9 mouse cellular contexts compared by ENCODE assay signal in the genomic region with DNA sequence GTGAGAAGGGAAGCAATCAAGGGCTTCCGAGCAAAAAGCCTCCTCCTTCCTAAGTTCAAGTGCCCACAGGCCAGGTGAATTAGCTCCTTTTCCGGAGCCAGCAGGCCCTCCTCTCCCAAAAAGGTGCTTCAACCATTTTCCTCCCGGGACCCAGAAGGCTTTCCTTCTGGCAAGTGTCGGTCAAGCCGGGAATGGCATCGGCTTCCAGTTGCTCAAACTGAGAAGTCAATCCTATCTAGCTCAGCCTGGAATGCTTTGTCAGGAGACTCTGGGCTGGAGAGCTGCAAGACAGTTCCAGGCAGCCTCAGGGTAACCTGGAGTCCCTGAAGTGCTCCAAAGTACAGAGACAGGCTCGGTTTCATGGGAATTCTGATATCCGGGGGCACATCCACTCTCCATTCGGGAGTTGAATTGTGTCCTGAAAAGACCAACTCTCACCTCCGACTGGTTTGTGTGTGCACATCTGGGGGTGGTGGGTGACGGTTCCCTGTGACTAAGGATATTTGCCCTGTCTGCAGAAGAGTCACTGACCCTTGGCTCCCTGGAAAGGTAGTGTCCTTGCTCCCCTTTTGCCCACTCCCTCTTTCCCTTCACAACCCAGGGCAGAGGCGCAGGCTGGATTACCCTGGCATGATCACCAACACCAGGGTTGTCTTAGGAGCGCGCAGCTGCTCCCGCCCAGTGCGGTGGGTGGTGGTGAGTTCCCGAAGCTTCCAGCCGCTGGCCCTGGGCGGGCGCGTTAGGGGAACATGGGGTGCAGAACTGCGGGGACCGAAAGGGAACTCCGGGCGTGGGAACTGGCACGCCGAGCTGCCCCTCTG. TPM values are rescaled to one million over a fixed set of nuclear protein-coding genes. Genes with fewer than 3 reads are reported as not detected.
DNase-seq lines count a peak whose midpoint lies in the region; ATAC-seq and TF ChIP-seq lines count a peak whose summit lies in the region.
"Had no signal": no experiment of that assay in that cellular context is flagged by ENCODE, and none has a peak within 500 bp of the region (broad histone marks: within the 10 kb centered on the region; RNA-seq: fewer than 3 reads in every experiment).

No protein-coding gene starts in this region.

- peak overlapping the region; percentile 35 to 53; a peak in 3 of 4 replicates for H3K4me3 ChIP-seq in ES-E14 (ENCODE audit: insufficient read depth in 1 of 2, low read depth in 1 of 2, low read length in 2 of 2, poor library complexity in 1 of 2, severe bottlenecking in 1 of 2)
- H3K4me3 ChIP-seq in forebrain, embryonic 14.5 days (ENCODE audit: low read depth, low read length): peak overlapping the region; percentile 52
- peak overlapping the region; percentile 69 for H3K4me3 ChIP-seq in kidney, embryonic 16.5 days (ENCODE audit: low read length)
- peak overlapping the region; percentile 53 for H3K4me3 ChIP-seq in lung, postnatal 0 days (ENCODE audit: low read depth, low read length)
- H3K4me3 ChIP-seq in stomach, embryonic 14.5 days (ENCODE audit: low read depth, low read length): peak overlapping the region; percentile 49
- no peak overlapping the region for H3K4me3 ChIP-seq in thymus, adult 2 months (ENCODE audit: control insufficient read depth, insufficient read depth, low read length)

- H3K9me3 ChIP-seq in ES-E14 (ENCODE audit: control insufficient read depth, insufficient read depth, low read depth, low read length): no peaks in the 10 kb centered on the region
- no peaks in the 10 kb centered on the region for H3K9me3 ChIP-seq in forebrain, embryonic 14.5 days (replicated peaks; ENCODE audit: control insufficient read depth, low read length)
- no peaks in the 10 kb centered on the region for H3K9me3 ChIP-seq in kidney, embryonic 16.5 days (ENCODE audit: low read length)
- no peaks in the 10 kb centered on the region for H3K9me3 ChIP-seq in lung, postnatal 0 days (ENCODE audit: low read length)
- no peaks in the 10 kb centered on the region for H3K9me3 ChIP-seq in stomach, embryonic 14.5 days (ENCODE audit: control insufficient read depth, low read depth, low read length)

- in situ Hi-C loops in ES-E14 (cut with MboI; ENCODE audit: low sequenced_read_pairs in 2 of 2, unreplicated experiment in 2 of 2): no loop called here

- TF ChIP-seq CTCF in lung, postnatal 0 days (IDR thresholded peaks at IDR 0.05): no peak
- TF ChIP-seq CTCF in thymus, adult 2 months (IDR thresholded peaks at IDR 0.05; ENCODE audit: borderline replicate concordance, control insufficient read depth, extremely low read depth, insufficient read depth, low read length, poor library complexity): no peak

- ATAC-seq in cerebellum, adult (ENCODE audit: insufficient number of reproducible peaks, low FRiP score, low TSS enrichment): no peak
- ATAC-seq in forebrain, embryonic 14.5 days: no peak
- ATAC-seq in kidney, embryonic 16.5 days (ENCODE audit: low FRiP score, low TSS enrichment): 0 out of 2 replicates have a peak, but pooled peaks have one; percentile 5
- no peak for ATAC-seq in lung, postnatal 0 days
- ATAC-seq in stomach, embryonic 14.5 days (ENCODE audit: insufficient number of reproducible peaks, insufficient read depth, low FRiP score, low read depth): no peak

- H3K4me1 ChIP-seq in ES-E14 (ENCODE audit: control insufficient read depth in 2 of 2, insufficient read depth in 2 of 2, low read length in 2 of 2, poor library complexity in 1 of 2): peaks cover 0 to 7% of the 10 kb centered on the region in 2 experiments; a peak in 1 of 4 replicates
- H3K4me1 ChIP-seq in forebrain, embryonic 14.5 days (ENCODE audit: control insufficient read depth, insufficient read depth, low read length): peaks cover 8% of the 10 kb centered on the region
- H3K4me1 ChIP-seq in kidney, embryonic 16.5 days (ENCODE audit: insufficient read depth, low read length): peaks cover 27% of the 10 kb centered on the region
- peaks cover 14% of the 10 kb centered on the region; the same call in 1 of the 2 replicates for H3K4me1 ChIP-seq in lung, postnatal 0 days (ENCODE audit: insufficient read depth, low read depth, low read length)
- H3K4me1 ChIP-seq in stomach, embryonic 14.5 days (ENCODE audit: control insufficient read depth, insufficient read depth, low read length): peaks cover 5% of the 10 kb centered on the region; the same call in 1 of the 2 replicates
- H3K4me1 ChIP-seq in thymus, adult 2 months (replicated peaks; ENCODE audit: control insufficient read depth, insufficient read depth, low read length): no peaks in the 10 kb centered on the region

- no peaks in the 10 kb centered on the region for H3K36me3 ChIP-seq in ES-E14 (ENCODE audit: control insufficient read depth, insufficient read depth, low read length, poor library complexity, severe bottlenecking)
- H3K36me3 ChIP-seq in forebrain, embryonic 14.5 days (ENCODE audit: control insufficient read depth, insufficient read depth, low read length): no peaks in the 10 kb centered on the region
- no peaks in the 10 kb centered on the region for H3K36me3 ChIP-seq in kidney, embryonic 16.5 days (ENCODE audit: insufficient read depth, low read length)
- H3K36me3 ChIP-seq in lung, postnatal 0 days (ENCODE audit: insufficient read depth, low read length): no peaks in the 10 kb centered on the region
- H3K36me3 ChIP-seq in stomach, embryonic 14.5 days (ENCODE audit: control insufficient read depth, insufficient read depth, low read length): no peaks in the 10 kb centered on the region
- no peaks in the 10 kb centered on the region for H3K36me3 ChIP-seq in thymus, adult 2 months (ENCODE audit: control insufficient read depth, insufficient read depth, low read length)

- peak overlapping the region; percentile 94 for H3K4me2 ChIP-seq in forebrain, embryonic 14.5 days (ENCODE audit: low read length)
- H3K4me2 ChIP-seq in kidney, embryonic 16.5 days (replicated peaks; ENCODE audit: low read depth, low read length): peak overlapping the region; percentile 91
- H3K4me2 ChIP-seq in lung, postnatal 0 days (replicated peaks; ENCODE audit: low read depth, low read length): peak overlapping the region; percentile 79
- H3K4me2 ChIP-seq in stomach, embryonic 14.5 days (replicated peaks; ENCODE audit: low read depth, low read length): peak overlapping the region; percentile 67

- no peak overlapping the region for H3K27ac ChIP-seq in ES-E14 (ENCODE audit: insufficient read depth, low read depth, low read length, poor library complexity, severe bottlenecking)
- H3K27ac ChIP-seq in forebrain, embryonic 14.5 days (ENCODE audit: low read depth, low read length): peak overlapping the region; percentile 5; the same call in 1 of the 2 replicates
- H3K27ac ChIP-seq in kidney, embryonic 16.5 days (ENCODE audit: low read length): no peak overlapping the region
- H3K27ac ChIP-seq in lung, postnatal 0 days (ENCODE audit: low read length): no peak overlapping the region
- no peak overlapping the region for H3K27ac ChIP-seq in stomach, embryonic 14.5 days (ENCODE audit: low read length)
- H3K27ac ChIP-seq in thymus, adult 2 months (ENCODE audit: control insufficient read depth, insufficient read depth, low read length): no peak overlapping the region

- 15% methylated on average over 27 of the region's 27 CpGs for WGBS in forebrain, embryonic 14.5 days
- 10% methylated on average over 27 of the region's 27 CpGs for WGBS in kidney, embryonic 16.5 days
- WGBS in lung, postnatal 0 days: 10% methylated on average over 27 of the region's 27 CpGs
- WGBS in stomach, embryonic 14.5 days: 14% methylated on average over 27 of the region's 27 CpGs
- WGBS in thymus, adult 2 months: 17% methylated on average over 27 of the region's 27 CpGs

- no peaks in the 10 kb centered on the region for H3K27me3 ChIP-seq in forebrain, embryonic 14.5 days (replicated peaks; ENCODE audit: control insufficient read depth, insufficient read depth, low read length)
- H3K27me3 ChIP-seq in kidney, embryonic 16.5 days (ENCODE audit: insufficient read depth, low read length): peaks cover 28% of the 10 kb centered on the region
- H3K27me3 ChIP-seq in lung, postnatal 0 days (replicated peaks; ENCODE audit: insufficient read depth, low read length): peaks cover 18% of the 10 kb centered on the region; the same call in 1 of the 2 replicates
- H3K27me3 ChIP-seq in stomach, embryonic 14.5 days (ENCODE audit: control insufficient read depth, insufficient read depth, low read length): peaks cover 9% of the 10 kb centered on the region; the same call in 1 of the 2 replicates
- no peaks in the 10 kb centered on the region for H3K27me3 ChIP-seq in thymus, adult 2 months (ENCODE audit: control insufficient read depth, insufficient read depth, low read length)

- peak; percentile 28 to 30 for DNase-seq in cerebellum, postnatal 10 days
- DNase-seq in ES-E14 (ENCODE audit: low read depth, low spot score): peak; percentile 1
- peak; percentile 11 for DNase-seq in forebrain, embryonic 14.5 days (ENCODE audit: low spot score)
- DNase-seq in lung, postnatal 0 days (ENCODE audit: low spot score): no peak
- no peak for DNase-seq in thymus, adult 2 months

- no peak for TF ChIP-seq EP300 in lung, postnatal 0 days (IDR thresholded peaks at IDR 0.05)

- no peak overlapping the region for H3K9ac ChIP-seq in ES-E14 (ENCODE audit: insufficient read depth, low read depth, low read length, poor library complexity, severe bottlenecking)
- H3K9ac ChIP-seq in forebrain, embryonic 14.5 days (ENCODE audit: low read length): peak overlapping the region; percentile 70
- peak overlapping the region; percentile 59 for H3K9ac ChIP-seq in kidney, embryonic 16.5 days (replicated peaks; ENCODE audit: low read length)
- no peak overlapping the region for H3K9ac ChIP-seq in lung, postnatal 0 days (replicated peaks; ENCODE audit: low read depth)
- peak overlapping the region; percentile 26 for H3K9ac ChIP-seq in stomach, embryonic 14.5 days (replicated peaks; ENCODE audit: low read depth, low read length)

- no peak for TF ChIP-seq POLR2A in thymus, adult 2 months (IDR thresholded peaks at IDR 0.05; ENCODE audit: control insufficient read depth, extremely low read depth, insufficient read depth, low read length, poor library complexity)

TF ChIP-seq in ES-E14, 5 proteins besides CTCF, POLR2A, EP300 and RAD21:
- TF ChIP-seq MAFK (IDR thresholded peaks at IDR 0.05; ENCODE audit: insufficient read depth, low read depth, low read length) (no peak), HCFC1 (IDR thresholded peaks at IDR 0.05; ENCODE audit: borderline replicate concordance, insufficient read depth, low read length) (no peak)

RNA-seq across cellular contexts. Expression of a gene that starts 2.6 kb away (rescaled TPM):
- 0.58 and 1.3 TPM in 2 replicates for total RNA-seq in ES-E14 (2012; rRNA removed)
- polyA plus RNA-seq in forebrain, embryonic 14.5 days (2014; fragmentation: Nextera tagmentation; extraction: Ambion mirVana): 65.7 and 85.1 TPM in 2 replicates
- polyA plus RNA-seq in kidney, embryonic 16.5 days (2015; fragmentation: Nextera tagmentation; extraction: Ambion mirVana): 7.8 and 9.7 TPM in 2 replicates
- polyA plus RNA-seq in lung, postnatal 0 days (2015; fragmentation: Nextera tagmentation; extraction: Ambion mirVana): 5.9 and 6.2 TPM in 2 replicates
- 28.3 and 30.9 TPM in 2 replicates for polyA plus RNA-seq in stomach, embryonic 14.5 days (2014; fragmentation: Nextera tagmentation; extraction: Ambion mirVana)
- polyA plus RNA-seq in thymus, adult 2 months (2012; rRNA removed): 1.2 and 1.5 TPM in 2 replicates
- polyA plus RNA-seq: erythroblast, embryonic 14.5 days had no signal

Comparison
In these comparisons a context has a peak if more than half of its experiments do, and no peak if none do; other contexts are left out.
1. DNase-seq: peak in cerebellum, postnatal 10 days (2 of 2), ES-E14 (single experiment) and forebrain, embryonic 14.5 days (single experiment); none in lung, postnatal 0 days (single experiment) and thymus, adult 2 months (single experiment).
2. H3K9ac ChIP-seq: peak in forebrain, embryonic 14.5 days (single experiment), kidney, embryonic 16.5 days (single experiment) and stomach, embryonic 14.5 days (single experiment); none in ES-E14 (single experiment) and lung, postnatal 0 days (single experiment).
3. Peak in every context shown above with its lines, with median percentiles within 50 percentile points of each other: H3K4me2 ChIP-seq.